Mouse (Mus musculus) G1E-ER4 (cell line): ENCODE data around the gene Iffo1. TPM values are rescaled to one million over a fixed set of nuclear protein-coding genes. Genes with fewer than 3 reads are reported as not detected.

Source experiments
- GATA1 ChIP-seq: IDR thresholded peaks from one replicate; pipeline ENCODE4 v1.8.0; 2012; ENCODE audit warnings: low read length, inconsistent platforms
- polyA plus RNA-seq: library from polyadenylated mRNA; stranded (reverse); fragments of >175 nt; gene quantifications from 2 replicates; pipeline ENCODE4 v1.2.3, GENCODE M21; 2012

Gene Iffo1
- polyA plus RNA-seq, 1 experiment, result 29.7 TPM

DNA sequence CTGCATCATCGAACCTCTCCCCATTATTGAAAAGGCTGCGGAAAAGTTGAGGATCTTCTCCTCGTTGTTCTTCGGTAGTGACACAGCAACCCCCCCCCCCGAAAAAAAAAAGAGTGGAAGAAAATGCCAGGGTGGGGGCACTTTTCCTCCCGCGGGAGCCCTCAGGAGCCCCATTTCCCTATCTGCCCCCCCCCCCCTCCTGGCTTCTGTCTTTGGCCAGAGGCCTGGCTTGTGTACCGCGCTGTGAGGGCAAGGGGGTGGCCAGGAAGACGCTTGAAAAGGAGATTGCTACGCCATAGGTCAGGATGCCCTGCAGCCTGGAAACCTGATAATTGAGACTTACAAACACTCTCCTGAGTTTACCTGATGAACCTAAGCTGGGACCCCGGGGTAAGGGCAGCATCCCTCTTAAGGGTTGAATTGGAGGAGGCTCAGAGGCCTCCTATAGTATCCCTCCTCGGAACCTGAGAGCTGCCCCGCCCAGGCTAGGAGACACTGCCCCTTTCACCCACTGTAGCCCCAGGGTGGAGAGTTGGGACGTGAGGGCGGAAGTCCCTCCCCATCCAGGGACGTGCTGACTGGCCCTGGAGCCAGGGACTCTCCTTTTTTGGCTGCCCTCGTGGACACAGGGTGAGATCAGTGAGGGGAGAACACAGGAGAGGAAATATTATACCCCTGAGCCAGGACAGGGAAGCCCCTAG is 21.2 kb downstream of the Iffo1 start, which contains the start of gene Gapdh:
Gene Gapdh (minus strand): TSS at position 417 of the 701 bp plus-strand sequence.
- no peak for TF ChIP-seq GATA1

- TF ChIP-seq GATA1, result no peak
Measured at GRCm38 (mm10) chr6:125166861-125167650, 22.0 kb downstream of the Iffo1 start.

- no peak for TF ChIP-seq GATA1
Measured at GRCm38 (mm10) chr6:125168086-125168485, 23.0 kb downstream of the Iffo1 start.

DNA sequence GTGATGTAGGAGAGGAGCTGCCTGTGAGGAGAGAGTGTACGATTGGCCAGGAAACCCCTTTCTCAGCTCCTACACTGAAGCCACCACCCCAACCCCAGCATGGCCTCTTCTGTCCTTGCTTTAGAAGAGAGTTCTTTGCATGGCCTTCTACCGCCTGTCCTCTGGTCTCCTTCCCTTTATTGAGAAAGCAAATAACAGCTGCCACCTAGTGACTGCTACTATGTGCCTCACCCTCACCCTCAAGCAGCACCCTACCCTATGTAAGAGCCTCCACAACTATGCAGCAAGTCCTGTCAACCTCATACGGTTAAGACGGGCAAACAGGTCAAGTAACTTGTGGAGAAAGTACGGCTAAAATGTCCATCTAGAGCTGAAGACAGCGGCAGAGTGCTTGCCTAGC is 25.2 kb downstream of the Iffo1 start:
- TF ChIP-seq GATA1, result no peak

DNA sequence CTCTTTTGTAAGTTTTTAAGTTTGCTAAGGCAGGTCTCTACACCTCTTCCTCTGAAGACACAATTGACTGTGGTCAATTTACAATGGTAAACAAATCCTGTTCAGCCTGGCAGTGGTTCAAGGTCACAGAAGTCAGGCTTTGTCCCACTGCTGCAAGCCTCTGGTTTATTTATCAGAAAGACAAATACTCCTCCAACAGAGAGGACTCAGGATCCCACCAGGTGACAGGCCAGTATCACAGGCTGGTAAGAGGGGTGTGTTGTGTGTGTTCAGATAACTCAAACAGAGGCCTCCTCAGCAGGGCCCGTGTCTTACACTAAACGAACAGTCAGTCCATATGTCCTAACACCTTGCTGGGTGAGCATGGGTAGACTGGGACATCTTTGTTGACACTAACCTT is 27.4 kb downstream of the Iffo1 start:
- TF ChIP-seq GATA1, result no peak

- no peak for TF ChIP-seq GATA1
Measured at GRCm38 (mm10) chr6:125173256-125173655, 28.2 kb downstream of the Iffo1 start.

GRCm38 (mm10) chr6:125175469-125175868 is 30.4 kb downstream of the Iffo1 start:
- no peak for TF ChIP-seq GATA1

DNA sequence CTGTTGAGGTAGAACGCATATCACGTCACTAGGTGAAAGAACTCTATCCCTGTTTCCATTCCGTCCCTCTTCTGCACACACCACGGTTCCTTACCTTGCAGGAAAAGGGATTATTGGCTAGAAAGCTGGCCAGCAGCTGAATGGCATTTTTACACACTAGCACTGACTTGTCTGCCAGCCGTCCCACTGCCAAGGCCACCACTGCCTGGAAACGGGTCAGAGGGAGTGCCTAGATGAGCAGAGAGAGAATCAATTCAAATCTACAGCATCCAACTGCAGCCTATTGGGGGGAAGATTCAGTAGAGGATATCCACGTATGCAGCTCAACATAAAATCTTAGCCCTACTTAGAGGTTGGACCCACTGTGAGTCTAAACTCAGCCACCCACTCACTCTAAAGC is 34.6 kb downstream of the Iffo1 start:
- TF ChIP-seq GATA1, result no peak

- TF ChIP-seq GATA1, result no peak
Measured at GRCm38 (mm10) chr6:125182133-125182532, 37.1 kb downstream of the Iffo1 start.

DNA sequence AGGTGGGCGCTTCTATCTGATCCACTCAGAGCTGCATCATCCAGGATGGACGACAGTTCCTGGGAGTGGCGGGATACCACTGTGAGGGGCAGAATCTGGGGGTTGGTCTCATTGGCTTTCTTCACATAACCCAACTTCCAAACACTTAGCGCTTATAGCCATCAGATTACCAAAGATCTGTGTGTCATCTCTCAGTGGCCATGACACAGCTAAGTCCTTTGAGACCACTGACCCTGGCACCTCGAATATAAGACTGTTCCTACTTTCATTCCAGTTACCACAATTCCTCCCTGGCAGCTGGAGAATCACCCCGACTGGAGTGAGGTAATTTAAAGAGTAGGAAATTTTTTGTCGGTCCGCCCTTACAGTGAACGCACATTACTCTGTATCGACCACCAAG is 41.2 kb downstream of the Iffo1 start:
- TF ChIP-seq GATA1, result no peak

- no peak for TF ChIP-seq GATA1
Measured at GRCm38 (mm10) chr6:125190816-125191215, 45.8 kb downstream of the Iffo1 start.

DNA sequence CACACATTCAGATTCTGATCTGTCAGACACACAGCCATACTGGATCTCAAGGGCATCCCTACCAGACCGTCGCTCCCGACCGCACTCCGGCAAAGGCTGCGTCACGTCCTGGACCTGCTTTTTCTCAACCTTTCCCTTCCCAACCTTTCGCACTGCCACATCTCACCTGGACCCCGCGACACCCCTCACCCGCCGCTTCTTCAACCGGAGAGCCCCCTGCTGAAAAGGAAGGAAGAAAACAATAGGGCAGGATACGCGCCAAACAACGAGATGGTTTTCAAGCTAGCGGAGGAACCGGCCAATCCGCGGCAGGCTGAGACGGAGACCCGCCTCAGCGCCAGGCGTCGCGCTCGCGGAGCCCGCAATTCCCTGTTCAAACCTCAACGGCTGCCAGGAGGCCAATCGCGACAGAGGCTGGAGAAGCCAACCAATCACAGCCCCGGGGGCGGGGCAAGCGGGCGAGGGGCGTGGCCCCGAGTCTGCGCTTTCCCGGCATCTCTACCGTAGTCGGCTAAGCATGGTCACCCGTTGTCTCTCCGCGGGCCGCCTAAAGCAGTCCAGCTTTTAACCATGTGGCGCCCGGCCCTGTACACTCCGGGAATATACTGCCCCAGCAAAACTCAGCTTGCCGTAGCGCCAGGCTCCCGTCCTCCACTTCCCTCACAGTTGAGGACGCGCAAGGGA is 46.4 kb downstream of the Iffo1 start, which contains the start of the genes Ncapd2 and Mrpl51:
Gene Ncapd2 (minus strand): TSS at position 370 of the 684 bp plus-strand sequence.
Gene Mrpl51 (plus strand): TSS at position 470 of the 684 bp plus-strand sequence.
- no peak for TF ChIP-seq GATA1

DNA sequence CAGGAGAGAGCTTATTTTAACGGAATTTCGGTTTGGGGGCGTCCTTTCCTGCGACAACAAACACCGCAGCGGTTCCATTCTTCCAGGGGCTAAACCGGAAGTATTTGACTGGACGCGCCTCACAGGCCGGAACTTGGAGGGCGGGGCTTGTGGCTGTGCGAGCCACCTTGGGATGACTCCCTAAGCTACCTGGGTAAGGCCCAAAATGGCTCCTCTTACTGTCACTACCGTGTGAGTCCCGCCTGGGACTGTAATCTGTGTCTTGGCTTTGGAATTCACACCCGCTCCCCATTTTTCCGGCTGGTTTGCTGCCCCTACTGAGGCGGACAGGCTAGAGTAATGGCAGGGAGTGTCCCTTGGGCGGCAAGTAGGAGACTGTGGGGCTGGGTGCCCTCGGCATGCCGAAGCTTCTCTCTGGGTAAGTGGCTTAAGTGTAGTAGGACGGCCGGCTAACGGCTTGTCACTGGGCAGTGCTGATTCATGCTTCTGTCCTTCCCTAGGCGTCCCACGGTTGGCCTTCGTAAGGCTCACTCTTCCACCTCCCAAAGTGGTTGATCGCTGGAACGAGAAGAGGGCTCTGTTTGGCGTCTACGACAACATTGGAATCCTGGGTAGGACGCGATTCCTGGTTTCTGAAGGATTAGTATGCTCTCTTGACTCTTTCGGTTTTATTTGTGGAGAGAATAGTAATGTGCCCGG is 47.1 kb downstream of the Iffo1 start:
- TF ChIP-seq GATA1, result no peak

- TF ChIP-seq GATA1, result no peak
Measured at GRCm38 (mm10) chr6:125192841-125193240, 47.8 kb downstream of the Iffo1 start.

- TF ChIP-seq GATA1, result no peak
Measured at GRCm38 (mm10) chr6:125193390-125193789, 48.3 kb downstream of the Iffo1 start.
